Mouse (Mus musculus) forebrain, embryonic 14.5 days (tissue): ENCODE data around the gene Nhs. TPM values are rescaled to one million over a fixed set of nuclear protein-coding genes. Genes with fewer than 3 reads are reported as not detected.
A peak's percentile ranks its signal among the peaks of the same experiment; 100 is the strongest.

ENCODE experiments used
- ATAC-seq: fragments of 200-750 bp; cut with Nextera tagmentation; 2 replicates; pipeline ENCODE4 v1.8.0; 2017; ENCODE audit warnings: mild to moderate bottlenecking, moderate library complexity
- DNase-seq: peaks from one replicate; pipeline ENCODE4 v3.0.0-alpha.2; 2015; ENCODE audit warnings: low spot score
- H3K27ac ChIP-seq: fragments of 300-500 bp; sonication (generic); 2 replicates; pipeline ENCODE4 v1.5.1; 2014; ENCODE audit warnings: low read depth, mild to moderate bottlenecking, control low read depth, low read length, moderate library complexity
- H3K27me3 ChIP-seq: fragments of 300-500 bp; sonication (generic); replicated peaks from 2 replicates; pipeline ENCODE4 v1.6.1; 2014; ENCODE audit warnings: low read length, control low read depth, mixed read lengths; ENCODE audit not compliant: control insufficient read depth, insufficient read depth
- H3K36me3 ChIP-seq: fragments of 300-500 bp; sonication (generic); 2 replicates; pipeline ENCODE4 v1.6.1; 2014; ENCODE audit warnings: low read length, control low read depth; ENCODE audit not compliant: control insufficient read depth, insufficient read depth
- H3K4me1 ChIP-seq: fragments of 300-500 bp; sonication (generic); 2 replicates; pipeline ENCODE4 v1.6.1; 2014; ENCODE audit warnings: antibody characterized with exemption, low read length, control low read depth; ENCODE audit not compliant: control insufficient read depth, insufficient read depth
- H3K4me2 ChIP-seq: fragments of 300-500 bp; sonication (generic); 2 replicates; pipeline ENCODE4 v1.6.1; 2014; ENCODE audit warnings: mild to moderate bottlenecking, control low read depth, low read length
- H3K4me3 ChIP-seq: fragments of 300-500 bp; sonication (generic); 2 replicates; pipeline ENCODE4 v1.5.1; 2014; ENCODE audit warnings: low read depth, low read length, control low read depth
- H3K9ac ChIP-seq: fragments of 300-500 bp; sonication (generic); 2 replicates; pipeline ENCODE4 v1.6.1; 2014; ENCODE audit warnings: mild to moderate bottlenecking, low read length, control low read depth, moderate library complexity
- H3K9me3 ChIP-seq: fragments of 300-500 bp; sonication (generic); replicated peaks from 2 replicates; pipeline ENCODE4 v1.6.1; 2016; ENCODE audit warnings: low read length, control low read depth, mixed read lengths; ENCODE audit not compliant: control insufficient read depth
- WGBS: fragments of 180-500 bp; shearing (Covaris S2); extraction: QIAGEN DNeasy Blood & Tissue Kit; methylation state at CpG from one replicate; pipeline ENCODE4 v1.1.7; 2014; 5-methylcytosine and 5-hydroxymethylcytosine counted together
- polyA plus RNA-seq: library from polyadenylated mRNA; unstranded; fragments of >200 nt; fragmentation: Nextera tagmentation; extraction: Ambion mirVana; gene quantifications from 2 replicates; pipeline ENCODE4 v1.2.1, GENCODE M21; 2014

The Nhs gene
- polyA plus RNA-seq, result 1.0 and 1.1 TPM in 2 replicates

- H3K9me3 ChIP-seq, result no peaks in the 10 kb centered on the region
- DNase-seq, result peak; percentile 71
- no peaks in the 10 kb centered on the region for H3K4me1 ChIP-seq
- peak within 1 kb of the TSS; percentile 53 for H3K4me3 ChIP-seq
- H3K4me2 ChIP-seq, result peak within 1 kb of the TSS; percentile 63
- WGBS, result 28% methylated on average over 61 of the region's 61 CpGs
- peak within 1 kb of the TSS; percentile 67 for H3K9ac ChIP-seq
- H3K27ac ChIP-seq, result peak within 1 kb of the TSS; percentile 21; the same call in 1 of the 2 replicates
- peak; percentile 87 for ATAC-seq
- no peaks in the 10 kb centered on the region for H3K36me3 ChIP-seq
- H3K27me3 ChIP-seq, result no peaks in the 10 kb centered on the region
Observed at GRCm38 (mm10) chrX:162159637-162160611, at the start of gene Nhs. Gene Nhs, minus strand, starts transcription at chrX:162159730.

DNA sequence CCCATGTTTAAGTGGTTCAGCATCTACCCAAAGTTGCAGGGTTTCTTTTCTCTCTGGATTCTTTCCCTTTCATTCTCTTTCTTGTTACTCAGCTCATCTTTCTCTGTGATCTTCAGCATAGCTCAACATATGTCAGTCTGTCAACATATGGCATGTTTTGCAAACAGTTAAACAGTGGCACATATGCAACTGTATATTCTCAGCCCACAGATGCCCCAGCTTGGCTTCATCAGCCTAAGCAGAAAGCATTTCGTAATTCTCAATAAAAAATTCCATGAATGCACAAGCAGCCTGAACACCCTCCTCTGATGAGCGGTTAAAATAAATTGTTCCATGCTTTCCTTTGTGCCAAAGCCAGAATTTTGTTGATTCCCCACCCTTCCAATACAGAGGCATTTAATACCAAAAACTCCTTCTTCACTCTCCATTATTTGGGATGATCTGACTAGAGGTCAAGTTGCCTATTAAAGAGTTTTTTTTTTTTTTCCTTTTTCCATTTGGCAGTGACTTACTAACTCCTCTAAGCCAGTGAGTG is 46.9 kb upstream of the Nhs start:
- WGBS, result 79% methylated on average over 2 of the region's 2 CpGs

GRCm38 (mm10) chrX:162158743-162159636 is 540 bp downstream of the Nhs start:
- Histone ChIP-seq H3K4me2 (peak overlapping the region; percentile 63), H3K27ac (peak overlapping the region; percentile 21; the same call in 1 of the 2 replicates), H3K9me3 (no peaks in the 10 kb centered on the region), H3K4me3 (peak overlapping the region; percentile 53), H3K9ac (peak overlapping the region; percentile 67), H3K27me3 (no peaks in the 10 kb centered on the region), H3K4me1 (no peaks in the 10 kb centered on the region), H3K36me3 (no peaks in the 10 kb centered on the region)
- ATAC-seq, result peak; percentile 68
- peak; percentile 58 for DNase-seq
- 40% methylated on average over 70 of the region's 80 CpGs for WGBS

More for the DNA sequence above, 46.9 kb upstream of the Nhs start:
- Histone ChIP-seq H3K4me1 (no peaks in the 10 kb centered on the region), H3K27me3 (no peaks in the 10 kb centered on the region), H3K4me3 (no peak overlapping the region), H3K9me3 (no peaks in the 10 kb centered on the region), H3K9ac (no peak overlapping the region), H3K36me3 (no peaks in the 10 kb centered on the region), H3K4me2 (no peak overlapping the region), H3K27ac (no peak overlapping the region)
- ATAC-seq, result peak; percentile 48; the same call in 1 of the 2 replicates
- DNase-seq, result peak; percentile 52

DNA sequence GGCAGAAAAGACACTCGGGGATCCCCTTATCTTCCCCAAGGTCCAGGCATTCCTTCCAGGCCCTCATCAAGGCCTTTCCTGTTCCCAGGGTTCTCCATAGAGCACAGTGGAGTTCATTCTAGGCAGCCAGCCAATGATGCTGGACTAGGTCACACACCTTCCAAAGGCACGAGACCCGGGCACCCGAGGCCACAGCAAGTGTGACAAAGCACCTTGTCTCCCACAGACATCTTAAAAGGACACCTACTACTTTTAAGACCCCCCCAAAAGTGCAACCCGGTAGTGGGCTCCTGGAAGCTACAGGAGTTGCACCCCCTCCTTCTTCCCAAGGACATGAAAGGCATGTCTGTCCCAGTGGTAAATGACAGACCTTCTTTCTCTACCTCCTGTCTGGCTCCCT is 1.4 kb downstream of the Nhs start:
- Histone ChIP-seq H3K36me3 (no peaks in the 10 kb centered on the region), H3K27ac (no peak overlapping the region), H3K9ac (peak overlapping the region; percentile 67), H3K27me3 (no peaks in the 10 kb centered on the region), H3K4me3 (peak overlapping the region; percentile 53), H3K4me1 (no peaks in the 10 kb centered on the region), H3K9me3 (no peaks in the 10 kb centered on the region), H3K4me2 (peak overlapping the region; percentile 63)
- 54% methylated on average over 5 of the region's 5 CpGs for WGBS
- DNase-seq (peak; percentile 25), ATAC-seq (no peak)

DNA sequence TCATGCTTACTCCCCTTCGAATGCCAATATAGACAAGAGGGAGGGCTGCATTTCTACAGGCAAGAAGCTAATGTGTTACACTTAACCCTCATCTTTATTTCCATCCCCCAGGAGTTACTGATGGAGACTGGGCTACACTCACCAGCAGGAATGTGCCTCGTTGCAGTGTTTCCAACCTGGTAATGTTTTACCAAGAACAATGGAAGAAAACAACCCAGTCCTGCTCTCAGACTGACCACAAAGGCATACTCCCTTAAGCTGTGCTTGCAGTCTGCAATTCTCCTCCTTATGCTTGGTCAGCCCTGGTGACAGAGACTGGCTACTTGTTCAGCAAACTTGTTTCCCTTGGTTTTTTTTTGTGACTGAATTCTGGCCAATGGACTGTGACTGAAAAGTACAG is 21.7 kb downstream of the Nhs start:
- ATAC-seq (no peak), DNase-seq (no peak)
- no peak overlapping the region for H3K9ac ChIP-seq
- H3K9me3 ChIP-seq, result no peaks in the 10 kb centered on the region
- H3K4me1 ChIP-seq, result no peaks in the 10 kb centered on the region
- no peak overlapping the region for H3K4me3 ChIP-seq
- no peak overlapping the region for H3K27ac ChIP-seq
- no peaks in the 10 kb centered on the region for H3K36me3 ChIP-seq
- H3K27me3 ChIP-seq, result no peaks in the 10 kb centered on the region
- no peak overlapping the region for H3K4me2 ChIP-seq
- WGBS, result 44% methylated on average over 2 of the region's 2 CpGs

GRCm38 (mm10) chrX:162113257-162113656 is 46.3 kb downstream of the Nhs start:
- ATAC-seq (no peak), DNase-seq (no peak)
- Histone ChIP-seq H3K36me3 (no peaks in the 10 kb centered on the region), H3K9ac (no peak overlapping the region), H3K27ac (no peak overlapping the region), H3K4me1 (no peaks in the 10 kb centered on the region), H3K4me3 (no peak overlapping the region), H3K9me3 (no peaks in the 10 kb centered on the region), H3K27me3 (no peaks in the 10 kb centered on the region), H3K4me2 (no peak overlapping the region)
- WGBS, result 66% methylated on average over 5 of the region's 5 CpGs

DNA sequence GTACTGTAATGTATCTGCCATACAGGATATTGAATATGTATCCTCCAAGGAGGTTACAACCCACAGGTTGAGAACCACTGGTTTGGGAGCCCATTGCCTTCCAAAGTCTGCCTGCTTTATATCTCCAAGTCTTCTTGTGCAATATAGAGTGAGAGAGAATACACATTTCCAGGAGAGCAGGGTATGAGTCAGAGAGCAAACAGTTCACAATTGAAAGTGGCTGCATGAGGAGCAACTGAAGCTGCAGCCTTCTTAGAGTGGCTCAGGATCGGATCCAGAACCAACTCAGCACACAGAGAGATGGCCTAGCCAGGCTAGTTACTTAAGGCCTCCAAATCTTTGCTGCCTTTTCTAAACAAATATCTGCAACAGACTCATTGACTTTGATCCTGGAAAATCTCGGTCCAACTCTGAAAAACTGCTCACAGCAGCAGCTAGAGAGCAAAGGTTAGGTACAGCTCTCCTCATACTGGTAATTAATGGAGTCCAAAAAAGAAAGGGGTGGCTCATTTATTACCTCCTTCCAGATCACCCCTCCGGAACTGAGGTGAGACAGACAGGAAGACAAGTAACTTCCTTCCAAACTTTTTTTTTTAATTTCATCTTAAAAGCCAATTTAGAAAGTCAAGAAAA is 56.6 kb downstream of the Nhs start:
- Histone ChIP-seq H3K27ac (no peak overlapping the region), H3K36me3 (no peaks in the 10 kb centered on the region), H3K9me3 (no peaks in the 10 kb centered on the region), H3K4me2 (no peak overlapping the region), H3K9ac (no peak overlapping the region), H3K27me3 (no peaks in the 10 kb centered on the region), H3K4me1 (no peaks in the 10 kb centered on the region), H3K4me3 (no peak overlapping the region)
- 83% methylated on average over 3 of the region's 3 CpGs for WGBS
- DNase-seq (no peak), ATAC-seq (no peak)

GRCm38 (mm10) chrX:162098364-162098763 is 61.2 kb downstream of the Nhs start:
- H3K27me3 ChIP-seq, result no peaks in the 10 kb centered on the region

More at GRCm38 (mm10) chrX:162098364-162098763, 61.2 kb downstream of the Nhs start:
- Histone ChIP-seq H3K9me3 (no peaks in the 10 kb centered on the region), H3K4me3 (no peak overlapping the region), H3K9ac (no peak overlapping the region), H3K36me3 (no peaks in the 10 kb centered on the region), H3K27ac (no peak overlapping the region), H3K4me1 (no peaks in the 10 kb centered on the region), H3K4me2 (no peak overlapping the region)
- WGBS, result 43% methylated on average over 4 of the region's 4 CpGs
- DNase-seq (peak; percentile 38), ATAC-seq (no peak)
